Mouse (Mus musculus) left cerebral cortex, adult 8-10 months (tissue): ENCODE measurements around the gene Smok2b. TPM values are rescaled to one million over a fixed set of nuclear protein-coding genes. Genes with fewer than 3 reads are reported as not detected.
"Not testable (repeated sequence)": the region's sequence is repeated elsewhere in the genome, so short reads cannot be mapped to it uniquely, and the experiment has no call there.

Experiments
- DNase-seq, 2 experiments: peaks; one replicate each; pipeline ENCODE4 v3.0.0; 2022; ENCODE audit warnings: low spot score in 2 of 2
- total RNA-seq, 4 experiments: library from RNA; stranded (reverse); gene quantifications; 2 replicates each; pipeline ENCODE4 v1.2.4; 2022

Gene Smok2b
- total RNA-seq, result not detected

DNA sequence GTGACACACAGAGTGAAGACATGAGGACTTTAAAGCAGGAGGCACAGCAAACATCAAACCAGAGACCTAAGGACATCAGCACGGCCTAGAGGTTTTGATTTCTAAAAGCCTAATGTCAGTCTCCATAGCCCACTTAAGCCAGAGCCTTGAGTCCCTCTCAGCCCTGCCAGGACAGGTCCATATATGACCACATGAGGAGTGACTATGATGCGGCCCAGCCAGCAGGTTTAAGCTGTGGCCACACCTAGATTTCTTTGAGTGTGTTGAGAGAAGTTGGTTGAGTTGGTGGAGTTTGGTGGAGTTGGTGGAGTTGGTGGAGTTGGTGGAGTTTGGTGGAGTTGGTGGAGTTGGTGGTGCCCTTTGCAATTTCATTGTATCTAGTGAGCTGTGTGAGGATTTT is at the start of gene Smok2b:
Gene Smok2b (plus strand): TSS at position 301 of the 400 bp plus-strand sequence.
- not testable (repeated sequence) for DNase-seq

DNA sequence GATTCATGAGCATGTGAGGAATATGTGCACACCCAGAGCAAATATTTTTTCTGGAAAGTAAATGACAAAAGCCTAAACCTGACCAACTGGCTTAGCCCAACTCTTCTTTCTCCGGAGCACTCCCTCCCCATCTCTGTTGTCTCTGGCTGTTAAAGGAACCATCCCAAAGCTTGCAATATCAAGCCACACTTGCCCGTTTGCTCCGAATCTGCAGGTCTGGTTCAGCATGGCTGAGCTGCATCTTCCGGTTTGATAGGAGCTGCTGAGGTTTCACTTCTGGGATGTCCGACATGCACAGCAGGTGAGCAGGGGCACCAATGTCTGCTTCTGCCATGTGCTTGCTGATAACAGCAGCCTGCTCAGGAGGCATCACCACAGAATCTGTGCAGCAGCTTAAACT is 49.6 kb upstream of the Smok2b start:
- DNase-seq, result not testable (repeated sequence)

DNA sequence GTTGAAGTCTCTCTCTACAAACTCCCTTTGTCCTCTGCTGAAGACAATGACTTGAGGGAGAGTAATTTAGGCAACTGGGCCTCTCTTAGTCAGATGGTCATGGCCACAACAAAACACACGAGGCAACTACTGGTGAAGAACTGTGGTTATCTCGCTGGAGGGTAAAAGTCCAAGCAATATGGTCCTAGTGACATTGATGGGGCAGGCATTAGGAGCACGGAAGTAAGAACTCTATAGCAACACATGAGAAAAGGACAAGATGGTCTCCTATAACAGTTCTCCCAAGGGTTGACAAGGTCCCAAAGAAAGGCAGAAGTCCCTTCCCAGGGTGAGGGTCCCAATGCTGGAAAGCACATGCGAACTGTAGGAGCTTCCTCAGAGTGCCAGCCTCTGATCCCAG is 47.3 kb upstream of the Smok2b start:
- DNase-seq, result not testable (repeated sequence)

DNA sequence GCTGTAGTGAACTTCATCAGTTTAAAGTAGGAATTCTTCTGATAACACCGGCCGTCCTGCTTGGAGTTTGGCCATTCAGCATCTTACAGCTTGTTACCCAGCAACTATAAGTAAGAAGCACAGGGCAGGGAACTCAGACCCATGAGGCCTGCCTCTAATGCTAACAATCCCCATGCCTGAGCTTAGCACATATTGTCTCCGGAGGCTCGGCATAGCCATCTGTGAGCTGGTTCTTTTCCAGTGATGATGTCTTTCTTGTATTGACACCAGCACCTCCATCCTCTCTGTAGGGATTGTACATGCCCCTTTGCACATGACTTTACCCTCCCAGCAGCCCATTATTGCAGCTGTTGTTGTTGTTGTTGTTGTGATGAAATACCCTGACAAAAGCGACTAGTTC is 45.5 kb upstream of the Smok2b start:
- not testable (repeated sequence) for DNase-seq

DNA sequence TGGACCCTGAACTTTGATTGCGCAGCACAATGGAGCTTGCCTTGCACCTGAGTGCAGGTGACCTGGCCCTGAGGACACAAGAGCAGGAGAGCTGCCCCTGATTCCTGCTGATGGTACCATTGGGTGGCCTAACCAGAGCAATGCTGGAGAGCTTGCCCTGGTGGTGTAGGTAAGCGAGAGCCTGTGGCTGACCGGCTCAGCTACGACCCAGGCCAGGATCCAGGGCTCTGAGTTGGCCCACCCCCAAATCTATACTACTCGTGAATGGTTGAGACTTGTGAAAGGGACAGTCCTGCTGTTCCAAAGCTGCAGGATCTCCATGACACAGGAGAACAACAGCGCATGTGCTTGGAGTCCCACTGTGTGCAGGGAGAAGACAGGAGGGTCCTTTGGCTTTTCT is 43.5 kb upstream of the Smok2b start:
- not testable (repeated sequence) for DNase-seq

DNA sequence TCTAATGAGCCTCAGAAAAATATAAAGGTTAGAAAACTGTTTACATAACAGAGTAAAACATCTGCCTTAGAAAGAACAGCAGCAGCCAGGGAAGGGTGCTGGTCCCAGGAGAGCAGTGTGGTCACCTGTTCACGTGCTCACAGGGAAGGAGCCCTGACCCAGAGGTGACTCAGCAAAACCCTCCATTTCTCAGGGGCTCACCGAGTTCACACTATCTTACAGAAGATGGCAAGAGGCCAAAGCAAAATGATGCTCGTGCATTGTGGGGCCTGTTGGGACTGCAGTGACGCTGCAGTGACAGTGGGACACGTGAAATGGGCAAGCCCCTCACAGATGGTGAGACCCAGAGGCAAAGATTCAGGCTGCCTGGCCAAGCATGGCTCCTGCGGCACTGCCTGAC is 42.4 kb upstream of the Smok2b start:
- peak in 1 of 2 experiments; percentile 23 for DNase-seq

DNA sequence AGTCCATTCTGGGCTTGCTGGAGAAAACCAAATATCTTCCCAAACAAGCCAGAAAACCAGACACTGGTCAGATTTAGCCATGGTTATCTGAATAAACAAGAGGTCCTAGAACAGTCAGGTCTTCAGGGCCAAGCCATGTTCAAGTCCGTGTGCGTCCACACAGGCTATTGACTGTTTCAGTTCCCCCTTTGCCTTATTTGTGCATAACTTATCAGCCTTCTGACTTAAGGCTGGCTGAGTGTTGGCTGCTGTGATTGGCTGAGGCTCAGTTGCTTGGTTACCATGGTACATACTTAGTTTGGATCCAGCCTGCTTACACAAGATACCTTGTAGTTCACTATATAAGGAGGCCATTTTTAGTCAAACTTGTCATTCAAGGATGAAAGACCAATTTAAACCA is 41.2 kb upstream of the Smok2b start:
- DNase-seq, result not testable (repeated sequence)

DNA sequence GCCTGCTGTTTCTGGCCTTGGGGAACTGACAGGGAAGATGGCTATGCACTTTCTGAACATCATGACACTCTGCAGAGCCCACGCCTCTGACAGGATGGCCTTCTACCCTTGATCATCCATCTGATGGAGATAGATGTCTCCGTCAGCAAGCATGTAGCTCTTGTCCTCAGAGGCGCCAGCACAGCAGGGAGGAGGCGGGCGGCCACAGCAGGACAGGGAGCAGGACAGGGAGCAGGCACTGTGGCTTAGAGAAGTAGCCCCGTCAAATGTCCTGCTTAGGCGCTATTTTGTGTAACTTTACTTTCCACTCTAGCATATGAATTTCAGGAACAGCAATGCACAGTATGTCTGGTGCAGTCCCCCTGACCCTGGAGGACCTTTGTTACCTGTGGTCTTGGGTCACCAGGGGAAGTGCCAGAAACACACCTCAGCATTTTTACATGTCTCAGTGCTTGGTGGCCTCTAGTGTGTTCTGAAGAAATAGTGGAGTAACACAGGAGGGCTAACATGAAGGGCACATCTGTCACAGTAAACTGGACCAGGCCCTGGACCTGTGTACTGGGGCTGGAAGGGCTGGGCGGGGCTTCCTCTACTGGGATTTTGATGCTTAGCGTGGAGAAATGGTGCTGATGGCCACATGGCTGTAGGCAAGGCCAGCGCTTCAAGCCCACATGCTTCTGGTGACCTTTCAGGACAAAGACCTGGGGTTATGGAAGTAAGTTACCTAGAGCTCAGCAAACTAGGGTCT is 39.0 kb upstream of the Smok2b start:
- DNase-seq, result not testable (repeated sequence)

DNA sequence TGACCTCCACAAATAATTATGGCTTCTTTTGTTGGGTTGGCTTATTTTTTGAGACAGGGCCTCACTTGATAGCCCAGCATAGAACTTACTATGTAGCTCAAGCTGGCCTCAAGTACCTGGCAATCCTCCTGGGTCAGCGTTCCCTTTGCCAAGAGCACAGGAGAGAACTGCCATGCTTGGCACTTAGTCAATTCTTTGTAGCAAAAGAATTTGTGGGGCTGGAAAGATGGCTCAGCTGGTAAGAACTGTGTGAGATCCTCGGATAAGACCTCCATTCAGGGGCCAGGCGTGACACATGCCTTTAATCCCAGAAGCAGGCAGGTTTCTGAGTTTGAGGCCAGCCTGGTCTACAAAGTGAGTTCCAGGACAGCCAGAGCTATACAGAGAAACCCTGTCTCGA is 33.6 kb upstream of the Smok2b start:
- not testable (repeated sequence) for DNase-seq

DNA sequence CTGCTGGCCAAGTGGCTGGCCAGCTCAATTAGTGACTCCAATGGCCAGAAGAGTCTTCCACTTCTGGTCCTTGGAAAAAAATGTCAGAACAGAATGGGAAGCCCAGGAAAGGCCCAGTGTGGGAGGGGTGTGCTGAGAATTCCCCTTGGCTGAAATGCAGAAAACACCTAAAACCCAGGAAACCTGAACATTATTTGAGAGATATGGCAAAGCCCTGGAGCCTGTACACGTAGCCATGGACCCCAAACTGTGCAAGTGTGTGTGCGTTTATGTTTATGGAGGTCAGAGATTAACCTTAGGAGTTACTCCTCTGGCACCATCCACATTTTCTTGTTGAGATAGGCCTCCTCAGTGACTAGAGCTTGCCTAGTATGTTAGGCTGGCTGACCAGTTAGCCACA is 31.2 kb upstream of the Smok2b start:
- not testable (repeated sequence) for DNase-seq

DNA sequence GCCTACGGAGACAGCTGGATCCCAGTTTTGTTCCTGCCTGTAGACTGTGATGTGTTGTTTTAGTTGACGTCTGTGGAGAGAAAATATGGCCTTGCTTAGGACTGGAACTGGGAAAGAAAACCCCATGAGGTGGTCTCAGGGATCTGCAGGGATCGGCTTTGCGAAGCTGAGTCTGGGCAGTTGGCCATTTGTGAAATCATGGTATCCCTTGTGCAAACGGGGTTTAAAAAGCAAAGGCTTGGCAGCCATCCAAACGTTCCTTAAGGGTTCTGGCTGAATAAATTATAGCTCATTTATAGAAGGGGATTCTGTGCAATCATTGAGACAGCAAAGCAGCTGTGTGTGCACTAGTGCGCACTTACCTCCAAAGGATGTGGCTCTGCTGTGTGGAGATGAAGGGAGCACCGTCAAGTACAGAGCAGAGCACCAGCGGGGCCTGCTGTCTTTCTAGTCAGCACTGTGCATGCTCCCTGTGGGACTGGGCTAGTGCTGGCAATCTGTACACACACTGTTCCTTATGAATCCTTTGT is 30.1 kb upstream of the Smok2b start:
- not testable (repeated sequence) for DNase-seq

DNA sequence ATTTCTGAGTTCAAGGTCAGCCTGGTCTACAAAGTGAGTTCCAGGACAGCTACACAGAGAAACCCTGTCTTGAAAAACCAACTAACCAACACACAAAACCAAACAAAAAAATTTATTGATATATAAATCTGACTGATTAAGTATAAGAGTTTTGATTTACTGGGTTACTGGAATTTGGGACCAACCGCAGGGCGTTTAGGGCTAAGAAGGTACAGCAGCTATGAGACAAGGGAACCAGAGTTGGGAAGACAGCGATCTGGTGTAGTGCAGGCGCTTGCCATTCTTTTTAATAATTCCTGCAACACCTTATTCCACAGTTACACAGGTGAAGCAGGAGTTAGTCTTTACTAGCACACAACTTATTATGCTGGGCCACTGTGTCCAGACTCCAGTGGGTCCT is 28.5 kb upstream of the Smok2b start:
- not testable (repeated sequence) for DNase-seq

DNA sequence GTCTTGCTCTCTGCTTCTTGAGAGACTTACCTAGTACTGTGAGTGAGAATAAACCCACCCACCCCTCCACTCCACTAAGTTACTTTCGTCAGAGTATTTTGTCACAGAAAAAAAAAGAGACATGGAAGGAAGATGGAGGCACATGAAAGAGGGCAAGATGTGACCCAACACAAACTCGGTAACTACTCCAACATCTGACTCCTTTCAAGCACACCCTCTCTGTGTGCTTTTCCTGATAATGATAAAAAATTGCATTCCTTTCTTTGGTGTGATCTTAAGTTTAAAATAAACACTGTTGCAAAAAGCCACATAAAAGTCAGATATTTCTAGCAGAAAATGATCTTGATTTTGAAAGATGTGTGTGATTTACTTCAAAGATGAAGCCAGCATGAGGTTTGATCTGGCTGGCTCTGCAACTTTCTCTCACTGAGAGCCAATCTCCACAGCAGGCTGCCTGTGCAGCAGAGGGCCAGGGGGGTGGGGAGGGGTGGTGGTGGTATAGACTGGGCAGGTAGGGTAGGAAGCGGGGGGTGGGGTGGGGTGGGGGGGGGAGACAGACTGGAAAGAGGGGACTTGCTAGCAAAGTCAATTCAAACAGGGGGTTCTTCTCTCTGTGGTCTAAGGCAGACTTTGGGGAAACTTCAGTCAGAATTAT is 27.5 kb upstream of the Smok2b start:
- DNase-seq, result not testable (repeated sequence)

DNA sequence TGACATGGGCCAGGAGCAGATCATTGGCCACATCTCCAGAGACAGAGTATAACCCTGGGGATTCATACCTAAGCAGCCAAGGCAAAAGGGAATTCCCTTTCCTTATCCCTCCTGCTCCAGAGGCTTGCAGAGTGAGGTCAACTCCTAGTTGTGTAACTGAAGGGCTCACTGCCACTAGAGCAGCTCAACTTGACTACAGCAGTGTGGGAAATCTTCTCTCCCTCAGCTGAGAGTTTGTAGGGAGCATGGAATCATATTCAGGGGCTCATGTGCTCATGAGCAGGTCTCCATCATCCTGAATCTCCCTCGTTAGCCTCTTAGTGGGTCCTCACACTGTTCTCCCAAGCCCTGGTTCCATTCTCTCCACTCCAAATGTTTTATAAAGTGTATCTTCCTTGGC is 24.8 kb upstream of the Smok2b start:
- DNase-seq, result not testable (repeated sequence)

DNA sequence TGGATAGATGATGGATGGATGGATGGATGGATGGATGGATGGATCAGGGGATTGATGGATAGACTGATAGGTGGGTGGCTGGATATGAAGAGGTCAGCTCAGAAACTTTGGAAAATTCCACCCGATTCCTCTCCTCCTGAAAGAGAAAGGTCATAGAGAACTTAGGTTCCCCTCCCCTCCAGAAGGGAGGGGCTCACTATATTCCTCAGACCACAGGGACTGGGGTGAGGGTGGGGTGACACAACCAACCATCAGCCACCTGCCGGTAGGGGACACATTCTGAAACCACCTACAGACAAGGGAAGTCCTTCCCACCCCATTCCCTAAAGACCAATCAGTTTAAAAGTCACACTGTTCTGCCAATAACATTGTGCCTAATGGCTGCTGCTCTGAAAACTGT is 23.6 kb upstream of the Smok2b start:
- DNase-seq, result no peak

DNA sequence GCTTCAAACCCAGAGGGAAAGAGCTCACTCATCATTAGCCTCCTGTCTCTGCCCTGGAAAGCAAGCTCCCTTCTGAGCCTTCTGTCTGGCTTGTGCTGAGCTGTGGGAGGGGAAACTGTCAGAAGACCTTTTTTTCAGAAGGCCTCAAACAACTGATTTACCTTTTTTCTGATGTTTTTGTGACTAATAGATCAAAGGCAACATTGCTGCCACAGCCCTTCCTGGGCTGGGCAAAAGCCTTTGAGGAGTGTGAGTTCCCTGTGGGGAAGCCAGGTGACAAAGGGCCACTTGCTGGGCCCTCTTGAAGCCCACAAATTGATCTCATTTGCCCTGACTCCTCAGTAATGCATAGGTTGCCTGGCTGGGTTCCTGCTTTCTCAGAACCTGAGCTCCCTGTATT is 21.6 kb upstream of the Smok2b start:
- not testable (repeated sequence) for DNase-seq

DNA sequence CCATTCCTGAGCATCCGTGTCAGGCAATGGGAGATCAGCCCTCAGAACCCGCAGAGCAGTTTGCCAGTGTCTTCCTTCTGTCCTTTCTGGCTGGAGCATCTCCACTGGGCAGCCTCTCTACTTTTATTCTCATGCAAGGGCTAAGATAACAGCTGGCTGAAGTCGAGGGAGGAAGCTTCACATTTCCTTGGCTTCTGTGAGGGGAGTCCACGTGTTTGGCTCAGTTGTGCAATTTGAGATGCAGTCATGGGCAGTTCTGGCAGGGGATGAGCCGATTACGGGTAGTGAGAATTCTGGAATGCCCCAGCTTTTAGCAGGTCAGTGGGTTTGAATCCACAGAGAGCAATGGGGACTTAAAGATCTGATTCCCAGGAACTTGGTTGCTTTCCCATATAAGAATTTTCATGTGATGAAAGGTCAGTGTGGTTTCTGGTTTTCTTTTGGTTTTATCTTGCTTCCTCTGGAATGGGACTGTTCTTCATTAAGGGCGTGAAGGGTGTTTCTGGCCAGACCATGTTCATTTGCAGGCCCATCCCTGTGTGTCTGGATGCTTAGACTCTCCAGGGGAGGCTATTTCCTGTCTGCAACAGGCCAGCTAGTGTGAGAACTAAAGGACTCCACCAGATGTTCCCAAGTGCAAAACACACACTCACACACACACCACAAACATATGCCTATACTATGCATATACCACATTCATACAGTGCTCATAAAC is 17.8 kb upstream of the Smok2b start:
- DNase-seq, result no peak

DNA sequence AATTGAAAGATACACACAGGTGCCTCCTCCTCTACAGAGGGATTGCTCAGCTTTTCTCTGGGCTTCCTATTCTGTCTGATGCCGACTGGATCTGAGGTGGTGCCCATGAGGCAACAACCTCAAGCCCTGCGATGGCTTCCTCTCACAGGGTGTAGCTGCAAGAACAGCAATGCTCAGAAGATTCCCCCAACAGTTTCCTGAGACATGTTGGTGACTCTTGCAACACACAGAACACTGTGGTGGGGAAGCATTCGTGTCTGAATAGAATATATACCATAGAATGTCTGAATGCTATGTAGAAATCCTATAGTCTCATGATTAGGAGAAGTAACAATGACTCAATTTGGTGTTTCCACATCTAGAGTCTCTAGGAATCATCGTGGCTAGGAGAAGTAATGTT is 15.9 kb upstream of the Smok2b start:
- DNase-seq, result no peak

DNA sequence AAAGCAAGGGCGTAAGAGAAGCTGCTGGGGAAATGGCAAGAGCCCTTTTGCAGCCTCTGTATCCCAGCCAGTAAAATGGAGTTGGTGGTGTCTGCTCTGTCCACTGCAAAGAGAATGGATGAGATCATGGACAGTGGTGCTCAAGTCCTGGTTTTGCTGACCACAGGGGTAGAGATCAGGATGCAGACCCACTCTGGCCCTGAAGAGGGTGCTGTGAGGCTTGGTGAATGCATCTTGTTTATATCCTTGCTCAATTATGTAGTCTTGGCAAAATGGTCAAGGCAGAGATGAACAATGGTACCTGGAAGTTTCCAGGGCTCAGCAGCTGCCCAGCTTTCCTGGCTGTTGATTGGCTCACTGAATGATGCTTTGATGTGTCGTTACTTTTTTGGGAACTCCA is 14.5 kb upstream of the Smok2b start:
- no peak for DNase-seq

DNA sequence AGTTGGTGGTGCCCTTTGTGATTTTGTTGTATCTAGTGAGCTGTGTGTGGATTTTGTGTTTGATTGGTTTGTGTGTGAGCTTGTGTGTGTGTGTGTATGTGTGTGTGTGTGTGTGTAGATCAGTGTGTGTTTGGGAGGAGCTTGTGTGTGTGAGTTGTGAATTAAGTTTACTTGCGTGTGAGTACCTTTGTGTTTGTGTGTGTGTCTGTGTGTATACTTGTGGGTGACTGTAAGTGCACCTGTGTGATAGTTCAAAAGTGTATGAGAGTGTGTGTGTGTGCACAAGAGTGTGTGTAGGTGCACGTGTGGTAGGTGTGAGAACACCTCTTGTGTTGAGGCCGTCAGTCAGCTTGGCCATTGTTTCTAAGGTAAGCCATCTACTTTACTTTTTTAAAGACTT is 9.2 kb upstream of the Smok2b start, which contains the start of gene Smok2a:
Gene Smok2a (plus strand): TSS at position 301 of the 400 bp plus-strand sequence.
- no peak for DNase-seq

DNA sequence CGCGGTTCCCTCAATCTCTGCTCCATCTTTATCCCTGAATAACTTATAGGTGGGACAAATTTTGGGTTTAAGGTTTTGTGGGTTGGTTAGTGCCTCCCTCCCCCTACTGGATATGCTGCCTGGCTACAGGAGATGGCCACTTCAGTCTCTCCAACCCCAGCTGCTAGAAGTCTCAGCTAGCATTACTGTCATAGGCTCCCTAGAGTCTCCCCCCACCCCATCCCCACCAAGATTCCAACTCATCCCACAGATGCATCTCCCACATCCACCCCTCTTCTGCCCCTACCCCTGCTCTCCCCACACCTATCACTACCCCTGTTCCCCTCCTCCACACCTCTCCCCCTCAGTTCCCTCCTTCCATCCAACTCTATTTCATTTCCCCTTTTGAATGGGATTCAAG is 8.1 kb upstream of the Smok2b start:
- DNase-seq, result not testable (repeated sequence)

DNA sequence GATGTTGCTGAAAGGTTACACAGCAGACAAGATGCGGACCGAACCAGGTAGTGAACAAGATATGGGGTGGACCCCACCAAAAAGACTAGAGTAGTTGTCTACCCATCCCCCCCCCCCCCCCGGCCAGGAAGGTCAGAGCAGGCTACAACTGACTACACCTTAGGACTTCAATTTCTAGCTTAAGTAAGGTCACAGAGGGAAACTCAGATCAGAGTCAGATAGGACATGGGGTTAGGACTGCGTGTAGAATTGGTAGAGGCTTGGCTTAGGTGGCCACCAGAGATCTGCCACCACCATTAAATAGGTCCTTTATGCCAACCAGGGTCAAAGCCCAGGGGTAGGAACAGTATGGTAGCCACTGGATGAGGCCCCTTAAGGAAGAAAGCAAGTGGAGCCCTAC is 9.4 kb downstream of the Smok2b start:
- not testable (repeated sequence) for DNase-seq
